Mouse (Mus musculus) ES-CJ7 (cell line): ENCODE measurements at regions not wholly inside any gene's neighbourhood (a gene's known extent, or its start where the extent isn't known, plus 50 kb on each side); places are given as distances from the start of the nearest gene placed in this dataset.

Source experiments
- DNase-seq: peaks from one replicate; pipeline ENCODE4 v3.0.0; 2011; ENCODE audit warnings: low read depth, low spot score

- DNase-seq, result no peak
Measured at GRCm38 (mm10) chr5:106199061-106199460, 258.9 kb downstream of the Barhl2 start.

GRCm38 (mm10) chr5:106191141-106191540, 266.8 kb downstream of the Barhl2 start:
- DNase-seq, result no peak

GRCm38 (mm10) chr5:106181726-106182125, 276.2 kb downstream of the Barhl2 start:
- no peak for DNase-seq

GRCm38 (mm10) chr5:106172162-106172561, 285.8 kb downstream of the Barhl2 start:
- no peak for DNase-seq

- DNase-seq, result no peak
Measured at GRCm38 (mm10) chr5:106170405-106170804, 287.6 kb downstream of the Barhl2 start.

- DNase-seq, result no peak
Measured at GRCm38 (mm10) chr5:106167556-106167955, 290.4 kb downstream of the Barhl2 start.

GRCm38 (mm10) chr5:106166266-106166665, 289.9 kb downstream of the Zfp326 start:
- no peak for DNase-seq

GRCm38 (mm10) chr5:106164190-106164589, 287.8 kb downstream of the Zfp326 start:
- no peak for DNase-seq

- no peak for DNase-seq
Measured at GRCm38 (mm10) chr5:106162981-106163653, 286.8 kb downstream of the Zfp326 start.

- DNase-seq, result no peak
Measured at GRCm38 (mm10) chr5:106139109-106139508, 262.7 kb downstream of the Zfp326 start.

GRCm38 (mm10) chr5:106122928-106123327, 246.6 kb downstream of the Zfp326 start:
- DNase-seq, result no peak

GRCm38 (mm10) chr5:106119584-106119983, 243.2 kb downstream of the Zfp326 start:
- no peak for DNase-seq

- no peak for DNase-seq
Measured at GRCm38 (mm10) chr5:106113186-106113585, 236.8 kb downstream of the Zfp326 start.

GRCm38 (mm10) chr5:106108474-106108971, 232.2 kb downstream of the Zfp326 start:
- DNase-seq, result no peak

- no peak for DNase-seq
Measured at GRCm38 (mm10) chr5:106102255-106102654, 225.9 kb downstream of the Zfp326 start.

GRCm38 (mm10) chr5:106098887-106099286, 222.5 kb downstream of the Zfp326 start:
- no peak for DNase-seq

GRCm38 (mm10) chr5:106089332-106089731, 213.0 kb downstream of the Zfp326 start:
- DNase-seq, result no peak

- peak; percentile 16 for DNase-seq
Measured at GRCm38 (mm10) chr5:106088478-106089185, 212.3 kb downstream of the Zfp326 start.

- DNase-seq, result peak; percentile 27
Measured at GRCm38 (mm10) chr5:106083786-106084185, 207.4 kb downstream of the Zfp326 start.

- no peak for DNase-seq
Measured at GRCm38 (mm10) chr5:106082891-106083290, 206.5 kb downstream of the Zfp326 start.

- peak; percentile 33 for DNase-seq
Measured at GRCm38 (mm10) chr5:106067124-106067551, 190.8 kb downstream of the Zfp326 start.

- no peak for DNase-seq
Measured at GRCm38 (mm10) chr5:106066706-106067105, 190.3 kb downstream of the Zfp326 start.

GRCm38 (mm10) chr5:106064366-106064765, 188.0 kb downstream of the Zfp326 start:
- DNase-seq, result no peak
